Mouse (Mus musculus) frontal cortex, postnatal 10 days (tissue): ENCODE data around the gene Tspyl4.
"Not testable (repeated sequence)": the region's sequence is repeated elsewhere in the genome, so short reads cannot be mapped to it uniquely, and the experiment has no call there.

ENCODE experiments used
- DNase-seq, 2 experiments: peaks; one replicate each; pipeline ENCODE4 v3.0.0; 2022; ENCODE audit warnings: low spot score in 2 of 2, mixed read lengths in 1 of 2

Gene Tspyl4

DNA sequence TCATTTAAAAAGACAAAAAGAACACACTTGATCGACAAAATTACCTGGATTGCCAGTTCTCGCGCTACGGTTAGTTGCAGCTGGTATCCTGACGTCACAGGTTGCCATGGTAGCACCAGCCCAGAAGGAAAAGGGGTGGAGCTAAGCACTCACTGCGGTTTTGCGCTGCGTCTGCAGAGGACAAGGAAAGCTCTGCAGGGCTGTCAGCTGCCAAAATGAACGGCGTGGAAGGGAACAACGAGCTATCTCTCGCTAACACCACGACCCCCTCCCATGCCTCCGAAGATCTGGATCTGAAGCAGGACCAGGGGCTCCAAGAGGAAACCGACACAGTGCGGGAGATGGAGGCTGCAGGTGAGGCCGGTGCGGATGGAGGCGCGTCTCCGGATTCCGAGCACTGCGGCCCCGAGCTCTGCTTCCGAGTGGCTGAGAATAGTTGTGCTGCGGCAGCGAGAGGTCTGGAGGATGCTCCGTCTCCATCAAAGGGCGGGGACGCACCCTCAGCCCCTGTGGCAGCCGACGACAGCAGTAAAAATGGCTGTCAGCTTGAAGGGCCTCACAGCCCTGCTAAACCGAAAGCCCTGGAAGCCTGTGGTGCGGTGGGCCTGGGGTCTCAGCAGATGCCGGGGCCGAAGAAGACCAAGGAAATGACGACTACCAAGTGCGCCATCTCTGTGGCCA, at the start of gene Tspyl4:
Tspyl4 (plus strand) TSS at position 144 of the 681 bp plus-strand sequence.
- DNase-seq: peak; percentile 91 to 94

DNA sequence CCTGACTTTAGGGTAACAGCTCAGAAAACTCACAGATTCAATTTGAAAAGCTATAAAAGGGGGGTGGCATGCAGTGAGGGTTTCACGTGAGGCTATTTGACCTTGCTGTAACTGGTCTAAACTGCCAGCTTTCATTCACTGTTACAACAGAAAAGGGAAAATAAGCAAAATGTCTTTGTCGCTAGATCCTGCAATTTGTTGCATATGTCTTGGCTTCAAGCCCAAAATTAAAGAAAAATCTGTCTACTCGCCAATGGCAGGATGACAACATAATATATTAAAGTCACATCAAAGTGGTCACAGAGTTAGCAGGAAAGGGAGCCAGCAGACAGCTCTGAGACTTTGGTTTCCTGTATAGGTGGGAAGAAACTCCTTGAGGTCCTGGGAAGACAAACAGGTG, 49.5 kb upstream of the Tspyl4 start:
- DNase-seq: no peak

DNA sequence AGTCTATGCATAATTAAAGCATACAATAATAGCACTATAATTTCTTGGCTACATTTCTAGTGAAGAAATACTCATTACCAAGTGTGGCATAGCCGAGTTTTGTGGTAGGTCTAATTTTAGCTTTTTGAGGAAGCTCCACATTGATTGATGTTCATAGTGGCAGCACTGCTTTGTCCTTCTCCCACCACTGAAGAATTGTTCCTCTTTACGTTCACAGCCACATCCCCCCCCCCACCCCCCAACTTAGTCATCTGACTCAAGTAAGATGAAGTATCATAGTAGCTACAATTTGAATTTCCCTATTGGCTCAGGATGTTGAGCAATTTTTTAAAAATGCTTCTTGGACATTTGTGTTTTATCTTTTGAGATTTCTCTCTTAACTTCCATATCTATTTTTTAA, 47.6 kb upstream of the Tspyl4 start:
- no peak for DNase-seq

DNA sequence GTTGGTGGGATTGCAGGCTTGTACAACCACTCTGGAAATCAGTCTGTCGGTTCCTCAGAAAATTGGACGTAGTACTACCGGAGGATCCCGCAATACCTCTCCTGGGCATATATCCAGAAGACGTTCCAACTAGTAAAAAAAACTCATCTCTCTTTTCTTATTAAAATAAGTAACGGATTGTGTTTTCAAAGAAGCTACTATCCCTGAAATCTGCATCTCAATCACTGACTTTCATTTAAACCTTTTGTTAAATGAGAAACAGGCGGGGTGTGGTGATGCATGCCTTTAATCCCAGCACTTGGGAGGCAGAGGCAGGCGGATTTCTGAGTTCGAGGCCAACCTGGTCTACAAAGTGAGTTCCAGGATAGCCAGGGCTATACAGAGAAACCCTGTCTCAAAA, 44.4 kb upstream of the Tspyl4 start:
- not testable (repeated sequence) for DNase-seq

DNA sequence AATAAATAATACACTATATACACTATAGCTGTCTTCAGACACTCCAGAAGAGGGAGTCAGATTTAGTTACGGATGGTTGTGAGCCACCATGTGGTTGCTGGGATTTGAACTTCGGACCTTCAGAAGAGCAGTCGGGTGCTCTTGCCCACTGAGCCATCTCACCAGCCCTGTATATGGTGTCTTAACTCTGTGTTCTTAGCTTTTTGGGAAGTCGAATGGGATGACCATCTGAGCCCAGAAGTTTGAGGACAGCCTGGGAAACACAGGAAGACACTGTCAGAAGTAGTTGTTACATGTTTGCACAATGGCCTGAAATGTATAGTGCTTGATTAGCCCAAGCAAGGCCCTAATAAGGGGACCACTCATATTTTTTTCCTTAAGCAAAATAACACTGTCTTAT, 32.1 kb upstream of the Tspyl4 start:
- no peak for DNase-seq

DNA sequence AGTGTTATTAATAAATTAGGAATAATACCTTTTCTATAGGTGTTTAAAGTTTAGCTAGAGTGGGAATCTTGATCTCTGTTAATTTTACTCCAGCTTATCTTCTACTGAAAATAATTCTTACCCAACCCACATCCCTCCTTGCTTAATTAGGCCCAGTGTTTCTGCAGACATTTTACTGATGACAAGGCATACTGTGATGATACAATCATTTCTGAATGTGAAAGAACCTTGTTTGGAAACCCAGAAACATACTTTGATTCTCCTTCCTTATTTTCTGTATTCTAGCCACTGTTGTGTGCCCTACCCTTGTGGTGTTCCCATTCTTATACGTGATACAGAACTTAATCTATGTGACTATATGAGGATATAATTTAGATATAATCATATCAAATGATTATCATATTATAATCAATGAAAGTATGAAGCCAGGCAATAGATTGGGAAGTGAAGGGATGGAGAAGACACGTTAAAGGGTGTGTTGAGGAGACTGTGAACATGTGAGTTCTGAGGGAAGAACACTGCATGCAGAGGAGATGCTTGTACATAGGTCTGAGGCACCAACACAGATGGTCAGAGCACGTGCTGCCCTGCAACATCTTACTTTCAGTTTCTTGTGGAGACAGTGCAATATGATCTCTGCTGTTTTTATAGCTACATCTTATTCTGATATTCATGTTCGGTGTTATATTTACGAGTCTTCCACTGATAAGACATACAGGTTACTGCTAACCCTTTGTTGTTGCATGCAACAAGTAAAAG, 29.8 kb upstream of the Tspyl4 start:
- DNase-seq: no peak

DNA sequence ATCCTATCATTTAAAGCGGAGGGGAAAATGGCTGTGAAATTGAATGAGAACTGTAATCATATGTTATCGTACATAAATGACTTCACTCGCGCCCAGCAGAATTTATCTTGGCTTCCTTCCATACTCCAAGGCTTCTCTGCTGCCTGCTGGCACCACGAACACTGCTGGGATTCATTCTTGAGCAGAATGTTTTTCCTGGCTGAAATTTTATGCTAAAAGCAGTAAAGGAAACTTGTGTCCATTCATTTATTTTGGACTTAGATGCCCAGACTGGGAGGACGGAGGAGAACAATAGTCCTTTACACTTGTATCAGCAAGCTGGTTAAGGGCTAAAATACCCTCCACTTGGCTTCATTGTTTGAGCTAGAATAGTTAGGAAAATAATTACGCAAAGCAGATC, 25.6 kb upstream of the Tspyl4 start:
- peak in 1 of 2 experiments; percentile 17 for DNase-seq

DNA sequence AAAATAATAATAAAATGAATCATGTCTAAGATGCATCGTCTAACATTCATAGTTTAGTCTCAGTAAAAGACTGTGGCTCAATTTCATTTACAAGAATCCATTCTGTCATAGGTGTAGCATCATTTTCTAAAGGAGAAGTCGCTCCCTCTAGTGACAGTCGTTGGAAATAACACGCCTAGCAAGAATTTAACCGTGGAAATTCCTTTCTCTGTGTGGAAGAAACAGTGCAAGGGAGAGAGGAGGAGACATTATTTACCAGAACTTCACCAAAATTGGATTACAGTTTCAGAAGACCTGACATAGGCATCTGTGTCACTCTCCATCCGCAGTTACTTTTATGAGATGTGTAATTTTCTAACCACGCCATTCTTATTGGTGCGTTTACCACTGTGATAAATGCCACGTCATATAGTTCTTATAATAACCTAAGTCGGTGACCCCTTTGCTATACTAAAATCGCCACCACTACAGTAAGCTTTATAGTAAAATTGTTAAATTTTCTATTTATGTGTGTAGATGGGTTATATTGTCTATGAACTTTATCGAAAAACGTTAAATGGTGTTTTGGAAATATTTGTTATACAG, 16.6 kb upstream of the Tspyl4 start:
- DNase-seq: peak in 1 of 2 experiments; percentile 31

DNA sequence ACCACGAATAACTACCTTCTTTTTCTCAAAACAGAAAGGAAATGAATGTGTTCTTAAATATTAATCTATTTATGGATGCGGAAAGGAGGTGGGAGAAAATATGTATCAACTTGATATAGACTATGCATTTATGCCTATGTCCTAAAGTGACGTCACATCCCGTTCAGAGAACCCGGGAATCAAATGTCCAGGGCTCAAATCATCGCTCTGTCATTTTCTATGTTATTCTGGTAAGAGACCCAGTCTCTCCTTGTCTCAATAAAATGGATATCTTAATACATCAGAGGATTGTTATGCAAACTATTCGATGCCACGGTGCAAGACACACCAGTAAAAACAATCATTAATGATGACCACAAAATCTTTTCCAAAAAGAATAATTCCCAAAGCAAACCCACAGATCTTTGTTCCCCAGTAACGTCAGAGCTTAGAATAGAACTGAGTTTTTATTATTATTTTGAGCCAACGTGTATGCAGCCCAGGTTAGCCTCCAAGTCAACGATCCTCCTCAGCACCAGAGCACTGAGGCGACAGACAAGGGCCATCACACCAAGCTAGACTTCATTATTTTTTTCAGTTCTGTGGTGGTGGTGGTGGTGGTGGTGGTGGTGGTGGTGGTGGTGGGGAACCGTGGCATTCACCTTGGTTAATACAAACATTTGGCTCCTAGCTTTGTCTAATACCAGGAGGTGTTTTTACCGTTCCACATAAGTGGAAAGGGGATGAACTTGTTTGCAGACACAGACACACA, 15.9 kb upstream of the Tspyl4 start:
- no peak for DNase-seq

DNA sequence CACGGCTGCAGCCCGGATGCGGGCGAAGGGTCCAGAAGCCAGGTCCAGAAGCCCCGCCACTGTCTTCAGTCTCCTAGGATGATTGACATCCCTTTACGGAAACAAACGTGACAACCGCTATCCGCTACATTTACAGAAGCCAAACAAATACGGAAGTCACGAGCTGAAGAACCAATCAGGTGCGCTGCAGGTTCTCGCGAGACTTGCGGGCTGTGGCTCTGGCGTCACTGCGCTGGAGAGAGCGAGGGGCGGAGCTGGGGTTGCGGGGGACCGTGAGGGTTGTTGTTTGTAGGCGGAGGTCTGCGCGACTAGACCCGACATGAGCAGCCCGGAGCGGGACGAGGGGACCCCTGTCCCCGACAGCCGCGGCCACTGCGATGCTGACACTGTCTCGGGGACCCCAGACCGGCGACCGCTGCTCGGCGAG, 15.3 kb upstream of the Tspyl4 start, which contains the start of gene Tspyl1:
Tspyl1 (plus strand) TSS at position 229 of the 427 bp plus-strand sequence.
- DNase-seq: peak; percentile 94 to 97

DNA sequence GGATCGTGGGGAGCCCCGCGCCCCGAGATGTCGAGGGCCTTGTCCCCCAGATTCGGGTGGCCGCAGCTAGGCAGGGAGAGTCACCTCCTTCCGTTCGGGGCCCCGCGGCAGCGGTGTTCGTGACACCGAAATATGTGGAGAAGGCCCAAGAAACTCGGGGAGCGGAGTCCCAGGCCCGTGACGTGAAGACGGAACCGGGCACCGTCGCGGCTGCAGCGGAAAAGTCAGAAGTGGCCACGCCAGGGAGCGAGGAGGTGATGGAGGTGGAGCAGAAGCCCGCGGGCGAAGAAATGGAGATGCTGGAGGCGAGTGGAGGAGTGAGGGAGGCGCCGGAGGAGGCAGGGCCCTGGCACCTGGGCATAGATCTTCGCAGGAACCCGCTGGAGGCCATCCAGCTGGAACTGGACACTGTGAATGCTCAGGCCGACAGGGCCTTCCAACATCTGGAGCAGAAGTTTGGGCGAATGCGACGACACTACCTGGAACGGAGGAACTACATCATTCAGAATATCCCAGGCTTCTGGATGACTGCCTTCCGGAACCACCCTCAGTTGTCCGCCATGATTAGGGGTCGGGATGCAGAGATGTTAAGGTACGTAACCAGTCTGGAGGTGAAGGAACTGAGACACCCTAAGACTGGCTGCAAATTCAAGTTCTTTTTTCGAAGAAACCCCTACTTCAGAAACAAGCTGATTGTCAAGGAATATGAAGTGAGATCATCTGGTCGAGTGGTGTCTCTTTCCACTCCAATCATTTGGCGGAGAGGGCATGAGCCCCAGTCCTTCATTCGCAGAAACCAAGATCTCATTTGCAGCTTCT, 14.6 kb upstream of the Tspyl4 start:
- peak in 1 of 2 experiments; percentile 47 for DNase-seq

DNA sequence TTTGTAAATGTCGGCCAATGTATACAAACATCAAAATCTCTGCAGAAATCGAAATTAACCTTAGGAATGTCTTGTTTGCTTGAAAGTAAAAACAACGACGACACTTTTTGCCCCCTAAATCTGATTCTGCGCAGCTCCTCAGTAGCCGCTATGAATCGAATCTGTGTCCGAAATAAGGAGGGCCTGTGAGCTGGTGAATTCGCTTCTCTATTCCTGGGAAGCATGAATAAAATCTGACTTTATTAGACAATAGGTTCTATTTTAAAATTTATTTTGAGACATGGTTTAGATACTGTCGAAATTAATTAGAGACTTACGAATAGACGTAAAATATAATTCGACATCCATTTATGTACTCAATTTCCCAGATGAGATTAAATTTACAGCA, 337 bp upstream of the Tspyl4 start:
- DNase-seq: no peak

DNA sequence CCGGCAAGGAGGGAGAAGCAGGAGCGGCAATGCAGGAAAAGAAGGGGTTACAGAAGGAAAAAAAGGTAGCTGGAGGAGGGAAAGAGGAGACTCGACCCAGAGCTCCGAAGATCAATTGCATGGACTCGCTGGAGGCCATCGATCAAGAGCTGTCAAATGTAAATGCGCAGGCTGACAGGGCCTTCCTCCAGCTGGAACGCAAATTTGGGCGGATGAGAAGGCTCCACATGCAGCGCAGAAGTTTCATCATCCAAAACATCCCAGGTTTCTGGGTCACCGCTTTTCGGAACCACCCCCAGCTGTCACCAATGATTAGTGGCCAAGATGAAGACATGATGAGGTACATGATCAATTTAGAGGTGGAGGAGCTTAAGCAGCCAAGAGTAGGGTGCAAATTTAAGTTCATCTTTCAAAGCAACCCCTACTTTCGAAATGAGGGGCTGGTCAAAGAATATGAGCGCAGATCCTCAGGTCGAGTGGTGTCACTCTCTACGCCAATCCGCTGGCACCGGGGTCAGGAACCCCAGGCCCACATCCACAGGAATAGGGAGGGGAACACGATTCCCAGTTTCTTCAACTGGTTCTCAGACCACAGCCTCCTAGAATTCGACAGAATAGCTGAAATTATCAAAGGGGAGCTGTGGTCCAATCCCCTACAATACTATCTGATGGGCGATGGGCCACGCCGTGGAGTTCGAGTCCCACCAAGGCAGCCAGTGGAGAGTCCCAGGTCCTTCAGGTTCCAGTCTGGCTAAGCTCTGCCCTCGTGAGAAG, 925 bp downstream of the Tspyl4 start:
- peak in 1 of 2 experiments; percentile 20 for DNase-seq

DNA sequence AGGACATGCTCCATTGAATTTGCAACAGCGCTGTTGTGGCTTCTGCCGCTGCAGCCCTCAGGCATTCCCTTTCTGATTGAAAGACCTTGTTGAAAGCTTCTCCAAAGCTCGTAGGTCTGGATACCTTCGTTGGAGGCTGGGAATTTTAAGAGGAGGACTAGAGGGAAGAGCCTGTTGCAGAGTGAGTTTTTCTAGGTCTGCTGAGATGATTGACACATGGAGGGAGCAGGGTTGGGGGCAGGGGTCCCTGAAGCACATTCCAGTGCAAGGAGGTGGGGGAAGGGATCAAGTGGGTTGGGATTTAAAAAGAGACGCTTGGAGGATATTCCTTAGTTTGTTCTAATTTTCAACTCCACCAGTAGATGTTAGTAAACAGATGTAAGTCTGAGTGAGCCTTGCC, 3.1 kb downstream of the Tspyl4 start:
- no peak for DNase-seq

DNA sequence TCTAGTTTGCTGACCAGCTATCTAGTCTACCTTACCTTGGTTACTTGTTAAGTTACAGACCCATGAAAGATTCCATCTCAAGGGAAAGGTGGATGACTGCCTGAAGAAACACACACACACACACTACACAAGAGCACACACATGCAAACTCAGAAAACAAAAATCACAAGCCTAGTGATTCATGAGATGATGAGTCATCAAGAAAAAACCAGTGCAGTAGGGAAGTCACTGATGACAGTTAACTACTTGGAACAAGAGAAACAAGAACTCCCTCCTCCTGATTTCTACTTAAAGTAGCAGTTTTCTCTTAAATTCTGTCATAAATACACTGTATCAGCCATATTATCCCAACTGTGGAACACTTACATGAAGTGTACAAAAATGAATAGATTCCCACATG, 9.8 kb downstream of the Tspyl4 start:
- no peak for DNase-seq

DNA sequence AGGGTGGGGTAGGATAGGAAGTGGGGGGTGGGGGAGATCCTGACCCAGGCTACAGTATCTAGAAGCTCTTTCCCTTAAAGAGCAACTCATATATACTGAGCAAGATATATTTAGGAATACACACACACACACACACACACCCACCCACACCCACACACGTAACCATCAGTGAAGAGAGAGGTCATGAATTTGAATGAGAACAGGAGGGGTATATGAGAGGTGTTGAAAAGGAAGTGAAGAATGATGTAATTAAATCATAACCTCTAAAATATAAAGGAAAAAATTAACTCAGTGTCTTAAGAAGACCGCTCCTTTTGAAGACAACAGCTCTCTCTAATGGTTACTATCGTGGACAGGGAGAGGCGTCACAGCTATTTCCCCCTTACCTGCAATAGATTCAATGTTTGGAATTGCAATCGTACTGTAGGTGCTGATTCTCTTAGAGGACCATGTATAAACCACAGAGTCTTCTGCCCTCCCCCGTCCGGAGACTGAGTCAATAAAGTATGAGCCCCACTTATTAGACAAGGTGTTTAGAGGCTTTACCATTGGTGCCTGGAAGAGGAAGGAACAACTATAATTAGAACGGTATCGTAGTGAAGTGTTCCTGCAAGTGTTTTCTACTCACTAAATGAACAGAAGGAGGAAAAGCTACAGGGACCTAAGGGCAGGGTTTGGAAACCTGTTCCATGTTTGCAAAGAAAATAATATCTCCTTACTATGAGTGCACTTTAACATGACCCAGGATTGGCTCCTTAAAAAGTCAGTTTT, 12.9 kb downstream of the Tspyl4 start:
- DNase-seq: no peak

DNA sequence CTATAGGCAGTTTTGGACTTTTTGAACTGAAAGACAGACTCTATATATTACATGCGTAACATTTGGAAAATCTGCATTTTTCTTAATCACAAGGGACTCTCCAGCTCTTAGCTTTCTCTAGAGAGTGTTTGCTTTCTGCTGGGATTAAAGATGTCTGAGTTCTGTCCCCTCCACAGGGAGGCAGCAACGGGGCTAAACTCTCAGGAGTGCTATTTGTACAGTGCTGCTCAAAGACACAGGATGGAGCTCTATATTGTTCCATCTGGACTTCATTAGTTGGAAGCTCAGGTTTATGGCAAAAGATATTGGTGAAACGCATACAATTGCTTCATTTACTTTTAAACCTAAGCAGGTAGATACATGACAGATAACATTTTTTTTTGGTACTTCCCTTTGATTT, 15.3 kb downstream of the Tspyl4 start:
- no peak for DNase-seq

DNA sequence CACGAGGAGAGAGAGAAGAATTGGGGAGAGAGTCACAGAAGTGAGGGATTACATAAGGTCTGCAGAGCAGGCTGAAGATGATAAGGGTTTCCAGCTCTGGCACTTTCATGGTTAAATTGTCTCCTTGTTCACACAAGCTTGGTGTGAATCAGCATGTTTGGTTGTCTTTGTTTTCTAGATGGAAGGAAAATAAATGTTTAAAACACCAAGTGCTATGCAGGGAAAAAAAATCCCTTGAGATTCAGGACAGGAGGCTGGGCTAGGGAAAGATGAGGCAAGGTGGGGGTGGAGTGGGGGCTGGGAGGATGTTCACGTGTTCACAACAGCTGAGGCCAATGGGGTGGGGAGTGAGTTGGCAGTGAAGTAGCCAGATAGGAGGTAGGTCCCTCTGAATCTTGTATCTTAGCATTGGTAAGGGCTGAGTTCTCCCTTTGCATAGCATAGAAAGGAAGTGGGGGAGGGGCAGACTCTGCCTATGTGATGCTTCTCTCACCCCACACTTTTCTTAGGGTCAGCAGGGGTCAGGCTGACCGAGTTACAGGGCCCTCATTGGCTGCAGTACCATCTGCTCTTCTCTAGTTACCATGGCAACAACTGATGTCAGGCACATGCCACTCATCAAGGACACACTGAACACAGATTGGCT, 19.5 kb downstream of the Tspyl4 start:
- DNase-seq: peak; percentile 57 to 78

DNA sequence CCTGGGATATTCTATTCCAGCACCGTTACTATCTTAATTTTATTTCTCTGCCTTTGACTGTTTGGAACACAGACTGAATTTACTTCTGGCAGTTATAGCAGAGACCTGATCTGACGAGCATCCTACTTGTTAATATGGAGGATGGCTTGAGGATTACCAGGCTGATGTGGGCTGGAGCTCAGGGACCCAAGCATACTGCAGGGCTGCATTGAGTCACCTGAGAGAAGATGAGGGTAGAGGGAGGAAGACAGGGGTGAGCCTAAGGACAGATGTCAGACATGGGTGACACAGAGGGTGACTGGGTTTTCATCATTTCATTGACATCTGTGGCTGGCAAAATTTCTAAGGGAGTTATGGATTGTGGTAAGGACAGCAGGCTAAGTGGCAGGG, 20.0 kb downstream of the Tspyl4 start:
- no peak for DNase-seq
